Mouse (Mus musculus) E14TG2a.4 (cell line): Measurements from ENCODE around the gene Slc5a5.

Source experiments
- CTCF ChIP-seq: conservative IDR thresholded peaks from 2 replicates; pipeline ENCODE4 v1.5.1; 2014; ENCODE audit warnings: low read length
- NANOG ChIP-seq: IDR thresholded peaks from 2 replicates; pipeline ENCODE4 v1.6.1; 2014; ENCODE audit warnings: borderline replicate concordance, low read length, mixed read lengths
- POU5F1 ChIP-seq: IDR thresholded peaks from 2 replicates; pipeline ENCODE4 v1.6.1; 2014; ENCODE audit warnings: low read length, borderline replicate concordance

DNA sequence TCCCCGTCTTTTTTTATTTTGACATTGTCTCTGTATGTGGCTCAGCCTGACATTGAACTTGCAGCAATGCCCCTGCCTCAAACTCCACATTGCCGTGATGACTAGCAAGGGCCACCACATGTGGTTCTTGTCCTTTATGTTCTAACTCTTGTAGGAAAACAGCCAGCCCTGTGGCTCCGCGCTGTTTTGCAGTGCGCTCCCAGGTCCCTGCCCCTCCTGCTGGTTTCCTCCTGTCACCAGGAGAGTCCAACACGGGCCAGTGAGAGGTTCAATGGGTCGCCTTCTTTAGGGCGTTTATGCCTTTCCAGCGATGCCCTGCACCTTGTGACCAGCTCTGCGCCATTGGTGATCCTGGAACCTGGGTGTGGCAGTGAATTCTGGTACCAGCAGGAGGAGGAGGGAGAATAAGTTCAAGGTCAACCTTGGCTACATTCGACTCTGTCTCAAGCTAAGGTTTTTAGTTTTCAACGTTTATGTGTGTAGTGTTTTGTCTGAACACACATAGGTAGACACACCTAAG lies 26.5 kb downstream of the Slc5a5 start:
- TF ChIP-seq CTCF = no peak
- TF ChIP-seq NANOG = no peak
- no peak for TF ChIP-seq POU5F1
